Mouse (Mus musculus): ENCODE results near the gene A3galt2. TPM values are rescaled to one million over a fixed set of nuclear protein-coding genes. Genes with fewer than 3 reads are reported as not detected.

Gene A3galt2
- polyA plus RNA-seq (2012; rRNA removed): 0.03 and 0.08 TPM in 2 replicates

DNA sequence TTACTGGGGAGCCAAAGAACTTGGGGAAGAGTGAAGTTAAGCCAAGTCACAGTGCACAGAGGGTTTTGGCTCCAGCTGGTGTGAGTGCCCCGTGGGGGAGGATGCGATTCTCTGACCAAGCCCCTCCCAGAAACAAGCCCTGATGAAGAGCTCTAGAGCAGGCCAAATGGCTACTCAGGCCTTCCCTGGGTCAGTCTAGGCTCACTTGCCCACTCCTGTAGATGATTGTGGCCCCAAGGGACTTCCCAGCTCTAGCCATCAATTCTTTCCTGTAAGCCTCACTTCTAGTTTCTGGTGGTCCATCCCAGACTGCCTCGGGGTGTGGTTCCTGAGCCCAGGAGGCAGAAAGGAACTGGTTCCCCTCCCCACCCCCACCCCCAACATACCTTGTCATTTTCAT lies at the start of gene A3galt2:
A3galt2 (plus strand) TSS at position 301 of the 400 bp plus-strand sequence.

DNA sequence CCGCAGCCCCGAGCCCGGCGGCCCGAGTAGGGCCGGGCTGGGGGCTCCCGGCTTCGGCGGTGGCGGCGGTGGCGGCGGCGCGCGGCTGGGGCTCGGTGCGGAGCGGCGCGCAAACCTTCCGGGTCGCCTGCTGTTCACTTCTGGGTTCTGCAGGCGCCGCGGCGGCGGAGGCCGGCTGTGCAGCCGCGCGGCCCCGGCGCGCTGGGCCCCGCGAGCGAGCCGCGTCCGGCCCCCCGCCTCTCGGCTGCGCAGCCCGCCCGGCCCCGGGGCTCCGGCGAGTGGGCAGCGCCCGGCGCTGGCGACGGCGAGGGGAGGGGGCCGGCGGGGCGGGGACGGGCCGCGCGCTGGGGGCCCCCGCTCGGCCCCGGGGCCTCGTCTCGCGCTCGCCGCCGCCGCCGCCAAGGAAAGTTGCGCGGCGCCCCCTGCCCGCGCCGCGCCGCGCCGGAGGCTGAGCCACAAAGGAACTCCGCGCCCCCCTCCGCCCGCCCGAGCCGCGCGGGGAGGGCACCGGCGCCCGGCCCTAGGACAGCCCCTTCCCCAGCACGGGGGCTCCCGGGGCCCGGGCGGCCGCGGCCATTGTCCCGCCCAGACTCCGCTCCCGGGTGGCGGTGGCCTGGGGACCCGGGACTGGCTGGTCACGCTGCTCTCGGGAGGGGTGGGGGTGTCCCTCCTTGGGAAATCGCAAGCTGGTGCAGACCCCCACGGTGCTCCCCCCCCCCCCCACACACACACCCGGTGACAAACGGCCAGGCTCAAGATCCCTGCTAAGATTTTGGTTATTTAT lies 51.1 kb downstream of the A3galt2 start, which contains the start of gene Zfp362:
Zfp362 (minus strand) TSS at position 3 of the 784 bp plus-strand sequence.

Other genes with a start within 250 kb of the A3galt2 start
- 0.61 and 0.63 TPM in 2 replicates for gene Zscan20, start 145.3 kb upstream of the A3galt2 start, polyA plus RNA-seq (2012; rRNA removed)
- 0.67 and 0.76 TPM in 2 replicates for gene Tlr12, start 136.7 kb upstream of the A3galt2 start, polyA plus RNA-seq (2012; rRNA removed)
- gene Phc2, start 100.7 kb upstream of the A3galt2 start, polyA plus RNA-seq (2012; rRNA removed): 14.5 and 17.4 TPM in 2 replicates
- 6.2 and 7.6 TPM in 2 replicates for gene Zfp362, start 50.7 kb downstream of the A3galt2 start, polyA plus RNA-seq (2012; rRNA removed)
- 0.18 and 0.22 TPM in 2 replicates for gene Trim62, start 128.2 kb downstream of the A3galt2 start, polyA plus RNA-seq (2012; rRNA removed)
- gene Azin2, start 207.1 kb downstream of the A3galt2 start, polyA plus RNA-seq (2012; rRNA removed): 0.41 and 0.49 TPM in 2 replicates
- 71.5 and 78.3 TPM in 2 replicates for gene Ak2, start 236.6 kb downstream of the A3galt2 start, polyA plus RNA-seq (2012; rRNA removed)

Data from liver, embryonic 14 days (tissue).